Mouse (Mus musculus) limb, embryonic 12.5 days (tissue): Measurements from ENCODE around the gene Nprl2. TPM values are rescaled to one million over a fixed set of nuclear protein-coding genes. Genes with fewer than 3 reads are reported as not detected.

Experiments
- ATAC-seq: fragments of 200-750 bp; cut with Nextera tagmentation; 2 replicates; pipeline ENCODE4 v1.8.0; 2017; ENCODE audit warnings: low read depth, moderate TSS enrichment; ENCODE audit not compliant: insufficient number of reproducible peaks, insufficient read depth, low FRiP score, low TSS enrichment
- H3K27ac ChIP-seq: fragments of 300-500 bp; sonication (generic); 2 replicates; pipeline ENCODE4 v1.5.1; 2016; ENCODE audit warnings: mild to moderate bottlenecking, moderate library complexity
- H3K27me3 ChIP-seq: fragments of 300-500 bp; sonication (generic); 2 replicates; pipeline ENCODE4 v1.6.1; 2016; ENCODE audit warnings: mild to moderate bottlenecking, moderate library complexity
- H3K36me3 ChIP-seq: fragments of 300-500 bp; sonication (generic); 2 replicates; pipeline ENCODE4 v1.6.1; 2016; ENCODE audit warnings: mild to moderate bottlenecking, moderate library complexity
- H3K4me1 ChIP-seq: fragments of 300-500 bp; sonication (generic); replicated peaks from 2 replicates; pipeline ENCODE4 v1.6.1; 2016
- H3K4me2 ChIP-seq: fragments of 300-500 bp; sonication (generic); 2 replicates; pipeline ENCODE4 v1.6.1; 2016; ENCODE audit warnings: mild to moderate bottlenecking, moderate library complexity
- H3K4me3 ChIP-seq: fragments of 300-500 bp; sonication (generic); replicated peaks from 2 replicates; pipeline ENCODE4 v1.5.1; 2016; ENCODE audit warnings: mild to moderate bottlenecking
- H3K9ac ChIP-seq: fragments of 300-500 bp; sonication (generic); replicated peaks from 2 replicates; pipeline ENCODE4 v1.6.1; 2016; ENCODE audit warnings: mild to moderate bottlenecking, moderate library complexity
- H3K9me3 ChIP-seq: fragments of 300-500 bp; sonication (generic); 2 replicates; pipeline ENCODE4 v1.6.1; 2016; ENCODE audit warnings: mild to moderate bottlenecking, moderate library complexity
- WGBS: fragments of 180-500 bp; shearing (Covaris S2); methylation state at CpG from one replicate; pipeline ENCODE4 v1.1.7; 2016; 5-methylcytosine and 5-hydroxymethylcytosine counted together
- polyA plus RNA-seq: library from polyadenylated mRNA; unstranded; fragments of >200 nt; fragmentation: Nextera tagmentation; extraction: Ambion mirVana; gene quantifications from 2 replicates; pipeline ENCODE4 v1.2.1, GENCODE M21; 2016

The Nprl2 gene
- polyA plus RNA-seq, 1 experiment from 2014 or later, result 38.6 TPM

- Histone ChIP-seq H3K9me3 (no peaks in the 10 kb centered on the region), H3K4me2 (no peak overlapping the region), H3K4me3 (no peak overlapping the region), H3K27me3 (peaks cover 13% of the 10 kb centered on the region; the same call in 1 of the 2 replicates), H3K4me1 (peaks cover 53% of the 10 kb centered on the region), H3K9ac (no peak overlapping the region), H3K36me3 (peaks cover 24% of the 10 kb centered on the region), H3K27ac (no peak overlapping the region; the same call in 1 of the 2 replicates)
- ATAC-seq, result no peak
- 77% methylated on average over 5 of the region's 5 CpGs for WGBS
These were observed 5.9 kb downstream of the Nprl2 start for GRCm38 (mm10) chr9:107547957-107548356.

DNA sequence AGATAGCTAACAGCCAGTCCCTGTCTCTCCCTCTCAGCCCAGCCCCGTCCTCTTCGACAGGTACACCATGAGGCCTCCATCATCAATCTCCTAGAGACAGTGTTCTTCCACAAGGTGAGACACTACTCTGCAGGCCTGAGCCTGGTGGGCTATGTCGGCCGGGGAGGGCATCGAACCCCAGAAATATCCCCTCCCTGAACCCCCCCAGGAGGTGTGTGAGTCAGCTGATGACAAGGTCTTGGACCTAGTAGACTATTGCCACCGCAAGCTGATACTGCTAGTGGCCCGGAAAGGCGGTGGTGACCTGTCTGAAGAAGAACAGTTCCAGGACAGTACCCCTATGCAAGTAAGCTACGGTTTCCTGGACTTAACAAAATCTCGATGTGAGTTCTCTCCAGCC lies 6.8 kb downstream of the Nprl2 start:
- no peaks in the 10 kb centered on the region for H3K9me3 ChIP-seq
- peaks cover 17% of the 10 kb centered on the region for H3K36me3 ChIP-seq
- no peak overlapping the region for H3K4me3 ChIP-seq
- no peak overlapping the region for H3K27ac ChIP-seq
- H3K4me2 ChIP-seq, result no peak overlapping the region
- 90% methylated on average over 10 of the region's 10 CpGs for WGBS
- no peak for ATAC-seq
- peaks cover 13% of the 10 kb centered on the region; the same call in 1 of the 2 replicates for H3K27me3 ChIP-seq
- peaks cover 58% of the 10 kb centered on the region for H3K4me1 ChIP-seq
- no peak overlapping the region for H3K9ac ChIP-seq

- Histone ChIP-seq H3K4me2 (0 out of 2 replicates have a peak overlapping the region, but pooled peaks have one; percentile 89), H3K4me1 (peaks cover 61% of the 10 kb centered on the region), H3K36me3 (peaks cover 10% of the 10 kb centered on the region), H3K27ac (no peak overlapping the region), H3K9ac (no peak overlapping the region), H3K4me3 (no peak overlapping the region), H3K9me3 (no peaks in the 10 kb centered on the region), H3K27me3 (peaks cover 13% of the 10 kb centered on the region; the same call in 1 of the 2 replicates)
- no peak for ATAC-seq
- WGBS, result 82% methylated on average over 20 of the region's 20 CpGs
These were observed 7.5 kb downstream of the Nprl2 start for GRCm38 (mm10) chr9:107549297-107550074.

DNA sequence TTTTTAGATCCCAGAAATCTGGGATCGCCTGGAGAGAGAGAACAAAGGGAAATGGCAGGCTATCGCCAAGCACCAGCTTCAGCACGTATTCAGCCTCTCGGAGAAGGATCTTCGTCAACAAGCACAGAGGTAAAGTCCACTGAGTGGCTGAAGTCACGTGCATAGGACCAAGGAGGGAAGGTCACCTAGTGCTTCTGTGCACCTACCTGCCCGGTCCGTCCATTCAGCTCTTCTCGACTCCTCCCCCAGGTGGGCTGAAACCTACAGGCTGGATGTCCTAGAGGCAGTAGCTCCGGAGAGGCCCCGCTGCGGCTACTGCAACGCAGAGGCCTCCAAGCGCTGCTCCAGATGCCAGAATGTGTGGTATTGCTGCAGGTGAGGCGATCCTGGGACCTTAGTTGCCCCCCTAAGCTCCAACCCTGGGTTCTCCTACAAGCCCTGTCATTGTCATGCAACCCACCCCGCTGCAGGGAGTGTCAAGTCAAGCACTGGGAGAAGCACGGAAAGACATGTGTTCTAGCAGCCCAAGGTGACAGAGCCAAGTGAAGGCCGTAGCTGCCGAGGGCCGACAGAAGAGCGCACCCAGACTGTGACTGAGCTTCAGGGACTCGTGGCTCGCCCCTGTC lies 8.6 kb downstream of the Nprl2 start:
- peak overlapping the region; percentile 83; the same call in 1 of the 2 replicates for H3K9ac ChIP-seq
- peak overlapping the region; percentile 87 for H3K27ac ChIP-seq
- H3K4me1 ChIP-seq, result peaks cover 65% of the 10 kb centered on the region
- 30% methylated on average over 23 of the region's 23 CpGs for WGBS
- H3K9me3 ChIP-seq, result no peaks in the 10 kb centered on the region
- no peaks in the 10 kb centered on the region for H3K36me3 ChIP-seq
- peaks cover 13% of the 10 kb centered on the region; the same call in 1 of the 2 replicates for H3K27me3 ChIP-seq
- peak overlapping the region; percentile 89 for H3K4me2 ChIP-seq
- H3K4me3 ChIP-seq, result peak overlapping the region; percentile 75
- ATAC-seq, result no peak

GRCm38 (mm10) chr9:107551117-107551889 lies 9.3 kb downstream of the Nprl2 start, which contains the start of gene Rassf1:
Rassf1 (plus strand) TSS chr9:107551555.
- ATAC-seq, result 0 out of 2 replicates have a peak, but pooled peaks have one; percentile 3
- peaks cover 13% of the 10 kb centered on the region; the same call in 1 of the 2 replicates for H3K27me3 ChIP-seq

DNA sequence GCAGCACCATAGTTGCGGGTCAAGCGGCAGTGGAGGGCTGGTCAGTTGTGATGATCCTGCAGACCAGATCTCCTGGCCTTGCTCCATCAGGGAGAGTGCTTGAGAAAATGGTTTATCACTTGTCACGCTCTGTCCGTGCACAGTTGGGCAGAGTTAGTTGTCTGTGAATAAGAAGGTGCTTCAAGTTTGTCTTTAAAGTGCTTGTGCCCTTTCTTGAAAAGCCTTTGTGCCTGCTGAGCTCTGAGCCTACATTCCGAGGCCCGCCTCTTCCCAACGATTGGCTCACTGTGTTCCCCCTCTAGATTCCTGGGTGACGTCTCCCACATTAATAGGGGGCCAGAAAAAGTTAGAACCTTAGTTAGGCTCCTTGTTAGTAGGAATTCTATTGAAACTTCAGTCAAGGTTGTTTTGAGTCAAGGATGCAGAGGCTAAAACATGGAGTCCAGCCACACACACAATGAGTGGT lies 9.9 kb downstream of the Nprl2 start:
- Histone ChIP-seq H3K4me3 (peak overlapping the region; percentile 75), H3K36me3 (peaks cover 7% of the 10 kb centered on the region), H3K27me3 (peaks cover 13% of the 10 kb centered on the region; the same call in 1 of the 2 replicates), H3K4me2 (peak overlapping the region; percentile 89), H3K9ac (peak overlapping the region; percentile 83), H3K9me3 (no peaks in the 10 kb centered on the region), H3K4me1 (peaks cover 65% of the 10 kb centered on the region), H3K27ac (peak overlapping the region; percentile 87)
- ATAC-seq, result no peak
- 6% methylated on average over 8 of the region's 8 CpGs for WGBS

More at GRCm38 (mm10) chr9:107551117-107551889, 9.3 kb downstream of the Nprl2 start, which contains the start of gene Rassf1:
- peak within 1 kb of the TSS; percentile 87 for H3K27ac ChIP-seq
- H3K4me1 ChIP-seq, result peaks cover 65% of the 10 kb centered on the region
- H3K36me3 ChIP-seq, result peaks cover under 1% of the 10 kb centered on the region; the same call in 1 of the 2 replicates
- peak within 1 kb of the TSS; percentile 83 for H3K9ac ChIP-seq
- no peaks in the 10 kb centered on the region for H3K9me3 ChIP-seq
- peak within 1 kb of the TSS; percentile 75 for H3K4me3 ChIP-seq
- WGBS, result under 1% methylated on average over 63 of the region's 63 CpGs
- H3K4me2 ChIP-seq, result peak within 1 kb of the TSS; percentile 89

DNA sequence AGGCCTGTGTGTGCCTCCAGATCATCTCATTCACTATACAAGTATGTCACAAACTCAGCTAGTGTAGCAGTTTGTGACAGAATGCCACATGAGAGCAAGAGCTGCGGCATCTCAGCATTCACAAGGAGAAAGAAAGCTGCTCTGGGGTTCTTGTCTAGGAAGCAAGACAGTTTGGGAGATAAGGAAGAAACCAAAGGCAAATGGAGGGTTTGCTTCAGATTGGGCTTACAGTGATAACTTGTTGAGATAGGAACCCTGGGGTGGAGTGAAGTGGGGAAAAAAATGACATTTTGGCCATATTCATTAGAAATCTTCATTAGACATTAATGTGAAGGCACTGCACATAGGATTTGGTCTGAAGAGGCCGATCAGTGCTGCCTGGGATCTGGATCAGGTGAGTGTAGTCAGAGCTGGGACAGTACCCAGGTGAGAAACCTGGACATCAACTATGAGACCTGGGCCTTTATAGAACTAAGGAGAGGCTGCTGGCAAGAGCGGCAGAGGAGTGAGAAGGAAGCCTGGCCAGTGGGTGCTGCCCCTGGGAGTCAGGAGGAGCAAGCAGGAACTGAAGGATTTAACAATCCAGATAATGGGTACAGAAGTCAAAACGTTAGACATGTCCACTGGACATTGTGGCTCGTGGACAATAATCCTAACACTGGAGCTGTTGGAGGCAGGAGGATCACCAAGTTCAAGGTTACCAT lies 10.8 kb downstream of the Nprl2 start:
- peaks cover 13% of the 10 kb centered on the region; the same call in 1 of the 2 replicates for H3K27me3 ChIP-seq
- WGBS, result 82% methylated on average over 5 of the region's 5 CpGs
- no peaks in the 10 kb centered on the region for H3K9me3 ChIP-seq
- H3K27ac ChIP-seq, result peak overlapping the region; percentile 95; the same call in 1 of the 2 replicates
- H3K4me2 ChIP-seq, result peak overlapping the region; percentile 89
- peaks cover 16% of the 10 kb centered on the region for H3K36me3 ChIP-seq
- H3K9ac ChIP-seq, result no peak overlapping the region
- H3K4me3 ChIP-seq, result peak overlapping the region; percentile 75
- H3K4me1 ChIP-seq, result peaks cover 56% of the 10 kb centered on the region
- no peak for ATAC-seq

- H3K9me3 ChIP-seq, result no peaks in the 10 kb centered on the region
- H3K27ac ChIP-seq, result peak overlapping the region; percentile 95
- peaks cover 25% of the 10 kb centered on the region for H3K36me3 ChIP-seq
- H3K4me2 ChIP-seq, result peak overlapping the region; percentile 89
- peak overlapping the region; percentile 75 for H3K4me3 ChIP-seq
- peak; percentile 12; the same call in 1 of the 2 replicates for ATAC-seq
- 4% methylated on average over 37 of the region's 37 CpGs for WGBS
- H3K9ac ChIP-seq, result peak overlapping the region; percentile 56
- peaks cover 13% of the 10 kb centered on the region; the same call in 1 of the 2 replicates for H3K27me3 ChIP-seq
- H3K4me1 ChIP-seq, result peaks cover 55% of the 10 kb centered on the region
These were observed 11.7 kb downstream of the Nprl2 start for GRCm38 (mm10) chr9:107553541-107554318.

- Histone ChIP-seq H3K4me1 (peaks cover 55% of the 10 kb centered on the region), H3K9ac (peak overlapping the region; percentile 85), H3K4me2 (peak overlapping the region; percentile 89), H3K36me3 (peaks cover 31% of the 10 kb centered on the region), H3K4me3 (peak overlapping the region; percentile 75), H3K27me3 (peaks cover 10% of the 10 kb centered on the region; the same call in 1 of the 2 replicates), H3K27ac (peak overlapping the region; percentile 95), H3K9me3 (no peaks in the 10 kb centered on the region)
- peak; percentile 91 for ATAC-seq
- WGBS, result 0% methylated on average over 53 of the region's 53 CpGs
These were observed 12.3 kb downstream of the Nprl2 start for GRCm38 (mm10) chr9:107554319-107554825.
